Mouse (Mus musculus): Measurements from ENCODE around the gene Svop.

DNA sequence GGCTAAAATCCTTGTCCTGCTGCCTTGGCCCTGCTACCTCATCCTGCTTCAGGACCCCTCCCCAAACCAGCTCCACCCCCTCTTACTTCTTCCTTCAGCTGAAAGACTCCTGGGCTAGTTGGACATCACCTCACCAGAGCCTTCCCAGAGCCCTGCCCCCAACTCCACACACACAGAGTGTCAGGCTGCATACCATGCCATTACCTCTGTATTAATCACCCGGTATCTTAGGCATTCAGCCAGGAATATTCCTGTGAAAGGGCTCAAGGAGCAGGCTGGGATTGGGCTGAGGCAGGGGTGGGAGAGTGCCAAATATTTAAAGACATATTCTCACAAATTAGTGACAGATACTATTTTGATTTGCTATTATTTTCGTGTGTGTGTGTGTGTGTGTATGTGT lies 94.9 kb downstream of the Svop start:
- no peak for TF ChIP-seq CTCF (IDR thresholded peaks at IDR 0.05; ENCODE audit: control insufficient read depth, insufficient read depth, insufficient replicate concordance, low read depth, low read length)
- TF ChIP-seq POLR2A (IDR thresholded peaks at IDR 0.05; ENCODE audit: control insufficient read depth, low read depth, low read length): no peak
